Mouse (Mus musculus) cerebellum, adult 18-20 months (tissue): ENCODE results near the gene B4galnt3.
A peak's percentile ranks its signal among the peaks of the same experiment; 100 is the strongest.
"Not testable (repeated sequence)": the region's sequence is repeated elsewhere in the genome, so short reads cannot be mapped to it uniquely, and the experiment has no call there.

Experiments used
- DNase-seq, 2 experiments: peaks; one replicate each; pipeline ENCODE4 v3.0.0; 2021

The B4galnt3 gene

GRCm38 (mm10) chr6:120294056-120294784, at the start of gene B4galnt3, which contains the start of gene D330020A13Rik:
B4galnt3 (minus strand) TSS chr6:120294559.
D330020A13Rik (plus strand) TSS chr6:120294364.
- DNase-seq: peak; percentile 3 to 12

- no peak for DNase-seq
These were observed 49.6 kb upstream of the B4galnt3 start for GRCm38 (mm10) chr6:120343992-120344391.

- DNase-seq: no peak
These were observed 38.0 kb upstream of the B4galnt3 start for GRCm38 (mm10) chr6:120332351-120332750.

GRCm38 (mm10) chr6:120324295-120324927, 30.1 kb upstream of the B4galnt3 start:
- DNase-seq: peak; percentile 59 to 80

- no peak for DNase-seq
These were observed 26.0 kb upstream of the B4galnt3 start for GRCm38 (mm10) chr6:120320369-120320768.

GRCm38 (mm10) chr6:120319129-120319528, 24.8 kb upstream of the B4galnt3 start:
- DNase-seq: no peak

GRCm38 (mm10) chr6:120318303-120318940, 24.1 kb upstream of the B4galnt3 start:
- no peak for DNase-seq

GRCm38 (mm10) chr6:120312443-120312842, 18.1 kb upstream of the B4galnt3 start:
- DNase-seq: no peak

GRCm38 (mm10) chr6:120309787-120310186, 15.4 kb upstream of the B4galnt3 start:
- no peak for DNase-seq

GRCm38 (mm10) chr6:120309338-120309737, 15.0 kb upstream of the B4galnt3 start:
- DNase-seq: no peak

- no peak for DNase-seq
These were observed 12.7 kb upstream of the B4galnt3 start for GRCm38 (mm10) chr6:120306859-120307594.

GRCm38 (mm10) chr6:120302755-120303316, 8.5 kb upstream of the B4galnt3 start:
- peak; percentile 6 to 12 for DNase-seq

GRCm38 (mm10) chr6:120301137-120301536, 6.8 kb upstream of the B4galnt3 start:
- peak; percentile 8 to 17 for DNase-seq

GRCm38 (mm10) chr6:120296589-120296988, 2.2 kb upstream of the B4galnt3 start:
- not testable (repeated sequence) for DNase-seq

GRCm38 (mm10) chr6:120294785-120295133, 400 bp upstream of the B4galnt3 start:
- peak; percentile 14 to 36 for DNase-seq

GRCm38 (mm10) chr6:120291396-120292009, 2.9 kb downstream of the B4galnt3 start:
- no peak for DNase-seq

- no peak for DNase-seq
These were observed 4.9 kb downstream of the B4galnt3 start for GRCm38 (mm10) chr6:120289430-120289829.

GRCm38 (mm10) chr6:120288541-120288940, 5.8 kb downstream of the B4galnt3 start:
- DNase-seq: no peak

- no peak for DNase-seq
These were observed 7.1 kb downstream of the B4galnt3 start for GRCm38 (mm10) chr6:120287279-120287678.

- no peak for DNase-seq
These were observed 17.4 kb downstream of the B4galnt3 start for GRCm38 (mm10) chr6:120276874-120277449.

- no peak for DNase-seq
These were observed 19.1 kb downstream of the B4galnt3 start for GRCm38 (mm10) chr6:120275301-120275700.

GRCm38 (mm10) chr6:120274887-120275286, 19.5 kb downstream of the B4galnt3 start:
- DNase-seq: no peak
